Mouse (Mus musculus) 416B (cell line): ENCODE data around the gene Fbxl15.

Experiments used
- DNase-seq: peaks from one replicate; pipeline ENCODE4 v3.0.0; 2011; ENCODE audit warnings: low read depth

Gene Fbxl15

GRCm38 (mm10) chr19:46347936-46348668, 20.1 kb downstream of the Fbxl15 start:
- DNase-seq, result peak; percentile 70

GRCm38 (mm10) chr19:46348761-46349458, 20.9 kb downstream of the Fbxl15 start:
- DNase-seq, result peak; percentile 85

GRCm38 (mm10) chr19:46349550-46349949, 21.6 kb downstream of the Fbxl15 start:
- DNase-seq, result no peak

GRCm38 (mm10) chr19:46350168-46350932, 22.4 kb downstream of the Fbxl15 start, which contains the start of gene 2310034G01Rik:
TSS of gene 2310034G01Rik (minus strand) at chr19:46350302.
- peak; percentile 68 for DNase-seq

- peak; percentile 94 for DNase-seq
These were observed 28.7 kb downstream of the Fbxl15 start for GRCm38 (mm10) chr19:46356701-46357138.

GRCm38 (mm10) chr19:46357344-46358280, 29.6 kb downstream of the Fbxl15 start:
- peak; percentile 95 for DNase-seq

GRCm38 (mm10) chr19:46358381-46358780, 30.4 kb downstream of the Fbxl15 start:
- DNase-seq, result peak; percentile 82

GRCm38 (mm10) chr19:46362104-46362503, 34.1 kb downstream of the Fbxl15 start:
- DNase-seq, result no peak

GRCm38 (mm10) chr19:46363294-46364009, 35.5 kb downstream of the Fbxl15 start:
- peak; percentile 75 for DNase-seq

- DNase-seq, result no peak
These were observed 40.0 kb downstream of the Fbxl15 start for GRCm38 (mm10) chr19:46367798-46368590.

- peak; percentile 93 for DNase-seq
These were observed 41.2 kb downstream of the Fbxl15 start for GRCm38 (mm10) chr19:46369204-46369603.

GRCm38 (mm10) chr19:46374477-46375088, 46.6 kb downstream of the Fbxl15 start:
- DNase-seq, result peak; percentile 42

- no peak for DNase-seq
These were observed 47.5 kb downstream of the Fbxl15 start for GRCm38 (mm10) chr19:46375489-46375888.

GRCm38 (mm10) chr19:46375891-46376290, 47.9 kb downstream of the Fbxl15 start:
- DNase-seq, result no peak
